In the genomic region with DNA sequence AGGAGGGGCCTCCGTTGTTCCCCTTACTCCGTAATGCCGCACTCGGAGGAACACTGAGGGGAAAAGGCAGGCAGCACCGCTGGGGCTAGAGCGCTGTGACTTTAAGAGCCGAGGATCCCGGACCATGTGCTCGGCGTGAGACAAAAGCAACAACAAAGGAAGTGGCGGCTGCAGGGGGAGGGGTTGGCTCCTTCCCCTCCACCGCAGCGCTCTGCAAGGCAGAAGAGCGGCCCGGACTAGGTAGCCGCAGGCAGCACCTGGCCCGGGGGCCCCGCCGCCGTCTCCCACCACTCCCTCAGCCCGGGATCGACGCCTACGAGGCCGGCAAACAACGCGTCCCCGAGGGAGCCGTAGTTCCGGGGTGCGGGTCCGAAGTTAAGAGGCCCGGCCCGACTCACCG, we compare ENCODE assay signal across 8 mouse cellular contexts. TPM values are rescaled to one million over a fixed set of nuclear protein-coding genes. Genes with fewer than 3 reads are reported as not detected.
DNase-seq lines count a peak whose midpoint lies in the region; ATAC-seq and TF ChIP-seq lines count a peak whose summit lies in the region.

No protein-coding gene starts in this region.

- peak; percentile 74 to 75 for DNase-seq in cerebellum, adult 18-20 months
- DNase-seq in cerebellum, adult 9-11 months: no peak
- DNase-seq in embryonic facial prominence, embryonic 11.5 days (ENCODE audit: low spot score): peak; percentile 89
- DNase-seq in heart, adult 2 months: peak; percentile 85 to 88
- DNase-seq in kidney, adult 2 months: peak; percentile 88
- DNase-seq in spleen, adult 2 months (ENCODE audit: low read depth in 1 of 2, low spot score in 2 of 2): peak; percentile 71 to 83

- H3K9ac ChIP-seq in embryonic facial prominence, embryonic 11.5 days (replicated peaks; ENCODE audit: low read length): peak overlapping the region; percentile 90
- H3K9ac ChIP-seq in heart, adult 2 months (ENCODE audit: low read depth, low read length): peak overlapping the region; percentile 97
- peak overlapping the region; percentile 95 for H3K9ac ChIP-seq in limb, embryonic 15.5 days
- H3K9ac ChIP-seq in midbrain, embryonic 16.5 days (ENCODE audit: low read depth, low read length): peak overlapping the region; percentile 95

- 0 out of 2 replicates have a peak, but pooled peaks have one; percentile 15 for TF ChIP-seq EP300 in heart, adult 2 months (IDR thresholded peaks at IDR 0.05; ENCODE audit: insufficient read depth, low read depth, low read length)

- intact Hi-C loops in heart, adult 2 months (cut with DNase I): loop anchor here (5.0 kb wide), 1 partner anchor 65 kb away; a partner anchor contains a TSS

- H3K4me1 ChIP-seq in embryonic facial prominence, embryonic 11.5 days (ENCODE audit: control insufficient read depth, insufficient read depth, low read length): peaks cover under 1% of the 10 kb centered on the region; the same call in 1 of the 2 replicates
- peaks cover 19% of the 10 kb centered on the region for H3K4me1 ChIP-seq in heart, adult 2 months (ENCODE audit: control insufficient read depth, insufficient read depth, low read length)
- peaks cover 28% of the 10 kb centered on the region for H3K4me1 ChIP-seq in kidney, adult 2 months (ENCODE audit: control insufficient read depth, insufficient read depth, low read length)
- H3K4me1 ChIP-seq in limb, embryonic 15.5 days: peaks cover 55% of the 10 kb centered on the region
- peaks cover 46% of the 10 kb centered on the region for H3K4me1 ChIP-seq in midbrain, embryonic 16.5 days (ENCODE audit: control insufficient read depth, insufficient read depth, low read length)
- H3K4me1 ChIP-seq in spleen, adult 2 months (ENCODE audit: control insufficient read depth, insufficient read depth, insufficient read length): peaks cover 31% of the 10 kb centered on the region

- ATAC-seq in embryonic facial prominence, embryonic 11.5 days (replicated peaks; ENCODE audit: insufficient number of reproducible peaks, low FRiP score, low TSS enrichment, low read depth): peak; percentile 63
- ATAC-seq in limb, embryonic 15.5 days (ENCODE audit: insufficient number of reproducible peaks, low FRiP score, low TSS enrichment, low read depth): peak; percentile 52; the same call in 1 of the 2 replicates
- ATAC-seq in midbrain, embryonic 16.5 days: peak; percentile 72

- no peaks in the 10 kb centered on the region for H3K27me3 ChIP-seq in embryonic facial prominence, embryonic 11.5 days (ENCODE audit: control insufficient read depth, insufficient read depth, low read length)
- no peaks in the 10 kb centered on the region for H3K27me3 ChIP-seq in heart, adult 2 months (ENCODE audit: control insufficient read depth, insufficient read depth, low read length)
- H3K27me3 ChIP-seq in kidney, adult 2 months (replicated peaks; ENCODE audit: control insufficient read depth, insufficient read depth, low read length): no peaks in the 10 kb centered on the region
- H3K27me3 ChIP-seq in limb, embryonic 15.5 days: no peaks in the 10 kb centered on the region
- no peaks in the 10 kb centered on the region for H3K27me3 ChIP-seq in midbrain, embryonic 16.5 days (ENCODE audit: control insufficient read depth, insufficient read depth, low read depth, low read length)
- H3K27me3 ChIP-seq in spleen, adult 2 months (ENCODE audit: control insufficient read depth, insufficient read depth, low read length): no peaks in the 10 kb centered on the region

- TF ChIP-seq POLR2A in heart, adult 2 months (IDR thresholded peaks at IDR 0.05; ENCODE audit: insufficient read depth, low read depth, low read length): no peak
- TF ChIP-seq POLR2A in kidney, adult 2 months (IDR thresholded peaks at IDR 0.05; ENCODE audit: low read depth, low read length): no peak
- TF ChIP-seq POLR2A in spleen, adult 2 months (IDR thresholded peaks at IDR 0.05; ENCODE audit: low read depth, low read length): peak; percentile 37; the same call in 1 of the 2 replicates

- whole genome bisulfite sequencing in embryonic facial prominence, embryonic 11.5 days: 0% methylated on average over 35 of the region's 35 CpGs
- under 1% methylated on average over 35 of the region's 35 CpGs for WGBS in heart, adult 2 months
- under 1% methylated on average over 35 of the region's 35 CpGs for WGBS in kidney, adult 2 months
- 0% methylated on average over 35 of the region's 35 CpGs for WGBS in limb, embryonic 15.5 days
- 0% methylated on average over 32 of the region's 35 CpGs for WGBS in midbrain, embryonic 16.5 days
- WGBS in spleen, adult 2 months: under 1% methylated on average over 33 of the region's 35 CpGs

- peak overlapping the region; percentile 93 for H3K27ac ChIP-seq in embryonic facial prominence, embryonic 11.5 days (replicated peaks; ENCODE audit: low read depth, low read length)
- peak overlapping the region; percentile 99 for H3K27ac ChIP-seq in heart, adult 2 months
- H3K27ac ChIP-seq in kidney, adult 2 months (ENCODE audit: insufficient read depth, low read depth, low read length): peak overlapping the region; percentile 94
- H3K27ac ChIP-seq in limb, embryonic 15.5 days: peak overlapping the region; percentile 99
- H3K27ac ChIP-seq in midbrain, embryonic 16.5 days (ENCODE audit: low read length): peak overlapping the region; percentile 99
- H3K27ac ChIP-seq in spleen, adult 2 months (ENCODE audit: insufficient read depth, low read length): peak overlapping the region; percentile 96

- H3K4me3 ChIP-seq in embryonic facial prominence, embryonic 11.5 days (ENCODE audit: low read depth, low read length): peak overlapping the region; percentile 92
- peak overlapping the region; percentile 80 for H3K4me3 ChIP-seq in heart, adult 2 months
- H3K4me3 ChIP-seq in kidney, adult 2 months (ENCODE audit: insufficient read depth, low read depth, low read length): peak overlapping the region; percentile 83
- H3K4me3 ChIP-seq in limb, embryonic 15.5 days: peak overlapping the region; percentile 94
- peak overlapping the region; percentile 90 for H3K4me3 ChIP-seq in midbrain, embryonic 16.5 days (ENCODE audit: low read depth, low read length)
- H3K4me3 ChIP-seq in spleen, adult 2 months (ENCODE audit: extremely low read depth, insufficient read depth, insufficient read length): peak overlapping the region; percentile 77

- H3K36me3 ChIP-seq in embryonic facial prominence, embryonic 11.5 days (replicated peaks; ENCODE audit: control insufficient read depth, insufficient read depth, low read depth, low read length): peaks cover 13% of the 10 kb centered on the region
- no peaks in the 10 kb centered on the region; the same call in 1 of the 2 replicates for H3K36me3 ChIP-seq in heart, adult 2 months (ENCODE audit: control insufficient read depth, insufficient read depth, low read length)
- peaks cover 7% of the 10 kb centered on the region; the same call in 1 of the 2 replicates for H3K36me3 ChIP-seq in kidney, adult 2 months (ENCODE audit: control insufficient read depth, insufficient read depth, low read length)
- peaks cover 22% of the 10 kb centered on the region for H3K36me3 ChIP-seq in limb, embryonic 15.5 days
- H3K36me3 ChIP-seq in midbrain, embryonic 16.5 days (ENCODE audit: control insufficient read depth, insufficient read depth, low read length): peaks cover 15% of the 10 kb centered on the region
- peaks cover 21% of the 10 kb centered on the region for H3K36me3 ChIP-seq in spleen, adult 2 months (ENCODE audit: control insufficient read depth, insufficient read depth, low read length)

- peak overlapping the region; percentile 74 for H3K4me2 ChIP-seq in embryonic facial prominence, embryonic 11.5 days (ENCODE audit: low read depth, low read length)
- H3K4me2 ChIP-seq in limb, embryonic 15.5 days: peak overlapping the region; percentile 64
- peak overlapping the region; percentile 93 for H3K4me2 ChIP-seq in midbrain, embryonic 16.5 days (ENCODE audit: low read length)

- TF ChIP-seq CTCF in heart, adult 2 months (IDR thresholded peaks at IDR 0.05): no peak
- no peak for TF ChIP-seq CTCF in kidney, adult 2 months (conservative IDR thresholded peaks at IDR 0.05; ENCODE audit: insufficient read depth, insufficient read length, low read depth, low read length)
- no peak for TF ChIP-seq CTCF in spleen, adult 2 months (IDR thresholded peaks at IDR 0.05; ENCODE audit: extremely low read depth, insufficient read depth, insufficient read length, insufficient replicate concordance)

- 0 out of 2 replicates have a peak, but pooled peaks cover 1% of the 10 kb centered on the region for H3K79me2 ChIP-seq in heart, adult 2 months (replicated peaks; ENCODE audit: control insufficient read depth, insufficient read depth, low read length)

- H3K9me3 ChIP-seq in embryonic facial prominence, embryonic 11.5 days (replicated peaks; ENCODE audit: control insufficient read depth, low read length): no peaks in the 10 kb centered on the region
- H3K9me3 ChIP-seq in limb, embryonic 15.5 days: no peaks in the 10 kb centered on the region
- H3K9me3 ChIP-seq in midbrain, embryonic 16.5 days (replicated peaks; ENCODE audit: control insufficient read depth, low read length, poor library complexity, severe bottlenecking): no peaks in the 10 kb centered on the region

RNA-seq across cellular contexts. Expression of a gene that starts 6.6 kb away (rescaled TPM):
- 65.0 and 66.6 TPM in 2 replicates for polyA plus RNA-seq in embryonic facial prominence, embryonic 11.5 days (2014; fragmentation: Nextera tagmentation; extraction: Ambion mirVana)
- total RNA-seq in heart, adult 2 months (2021): 10 to 100 TPM; 51.6 to 54.6 TPM
- polyA plus RNA-seq in heart, adult 2 months (2012; rRNA removed): 69.2 and 94.5 TPM in 2 replicates
- 191 and 192 TPM in 2 replicates for polyA plus RNA-seq in kidney, adult 2 months (2012; rRNA removed)
- 58.8 and 60.3 TPM in 2 replicates for polyA plus RNA-seq in limb, embryonic 15.5 days (2015; fragmentation: Nextera tagmentation; extraction: Ambion mirVana)
- polyA plus RNA-seq in midbrain, embryonic 16.5 days (2015; fragmentation: Nextera tagmentation; extraction: Ambion mirVana): 65.3 and 67.2 TPM in 2 replicates
- polyA plus RNA-seq in spleen, adult 2 months (2012; rRNA removed): 262 and 359 TPM in 2 replicates

RNA-seq across cellular contexts. Expression of a gene that starts 14.2 kb away (rescaled TPM):
- not detected in 2 replicates for polyA plus RNA-seq in embryonic facial prominence, embryonic 11.5 days (2014; fragmentation: Nextera tagmentation; extraction: Ambion mirVana)
- total RNA-seq in heart, adult 2 months (2021): not detected
- polyA plus RNA-seq in heart, adult 2 months (2012; rRNA removed): 0.04 TPM in 1 of 2 replicates, not detected in the other
- 31.3 and 37.9 TPM in 2 replicates for polyA plus RNA-seq in kidney, adult 2 months (2012; rRNA removed)
- not detected in 2 replicates for polyA plus RNA-seq in limb, embryonic 15.5 days (2015; fragmentation: Nextera tagmentation; extraction: Ambion mirVana)
- 0.22 and 0.36 TPM in 2 replicates for polyA plus RNA-seq in midbrain, embryonic 16.5 days (2015; fragmentation: Nextera tagmentation; extraction: Ambion mirVana)
- polyA plus RNA-seq in spleen, adult 2 months (2012; rRNA removed): 0.04 and 0.11 TPM in 2 replicates

Comparison
In these comparisons a context has a peak if more than half of its experiments do, and no peak if none do; other contexts are left out.
1. RNA of a gene that starts 14.2 kb away (polyA plus RNA-seq): 31.3 to 37.9 TPM in kidney, adult 2 months; 0.22 to 0.36 TPM in midbrain, embryonic 16.5 days, 0.04 TPM in heart, adult 2 months, 0.04 to 0.11 TPM in spleen, adult 2 months, not detected in embryonic facial prominence, embryonic 11.5 days and not detected in limb, embryonic 15.5 days; every median in the first group is over 10 times any median in the second.
2. Peak in every context shown above with its lines, with median percentiles within 50 percentile points of each other: ATAC-seq, H3K27ac ChIP-seq, H3K4me2 ChIP-seq, H3K4me3 ChIP-seq and H3K9ac ChIP-seq.